Mouse (Mus musculus): ENCODE measurements around the gene Sprr2b. TPM values are rescaled to one million over a fixed set of nuclear protein-coding genes. Genes with fewer than 3 reads are reported as not detected.
"Not testable (repeated sequence)": the region's sequence is repeated elsewhere in the genome, so short reads cannot be mapped to it uniquely, and the experiment has no call there.

The Sprr2b gene
- not detected in 2 replicates for polyA plus RNA-seq (2015; fragmentation: Nextera tagmentation; extraction: Ambion mirVana)

- WGBS = 80% methylated on average over 2 of the region's 2 CpGs
- no peaks in the 10 kb centered on the region for H3K36me3 ChIP-seq
- H3K27ac ChIP-seq = no peak within 1 kb of the TSS
- no peak within 1 kb of the TSS for H3K4me3 ChIP-seq
- no peak for ATAC-seq (ENCODE audit: insufficient number of reproducible peaks, insufficient read depth, low FRiP score, low TSS enrichment, low read depth)
- no peak within 1 kb of the TSS for H3K9ac ChIP-seq
- H3K9me3 ChIP-seq = no peaks in the 10 kb centered on the region
- no peak within 1 kb of the TSS for H3K4me2 ChIP-seq
- no peaks in the 10 kb centered on the region for H3K27me3 ChIP-seq
- no peaks in the 10 kb centered on the region for H3K4me1 ChIP-seq
These were observed at the start of gene Sprr2b for GRCm38 (mm10) chr3:92316320-92316719. Gene Sprr2b, plus strand, starts transcription at chr3:92316620.

GRCm38 (mm10) chr3:92271414-92271985 is 44.9 kb upstream of the Sprr2b start:
- H3K4me2 ChIP-seq, H3K27me3 ChIP-seq, H3K36me3 ChIP-seq, H3K9ac ChIP-seq, H3K4me3 ChIP-seq, H3K9me3 ChIP-seq, H3K4me1 ChIP-seq, H3K27ac ChIP-seq: not testable (repeated sequence)
- no CpG with 5 or more reads among the region's 4 CpGs for WGBS
- peak; percentile 34; the same call in 1 of the 2 replicates for ATAC-seq (ENCODE audit: insufficient number of reproducible peaks, insufficient read depth, low FRiP score, low TSS enrichment, low read depth)

DNA sequence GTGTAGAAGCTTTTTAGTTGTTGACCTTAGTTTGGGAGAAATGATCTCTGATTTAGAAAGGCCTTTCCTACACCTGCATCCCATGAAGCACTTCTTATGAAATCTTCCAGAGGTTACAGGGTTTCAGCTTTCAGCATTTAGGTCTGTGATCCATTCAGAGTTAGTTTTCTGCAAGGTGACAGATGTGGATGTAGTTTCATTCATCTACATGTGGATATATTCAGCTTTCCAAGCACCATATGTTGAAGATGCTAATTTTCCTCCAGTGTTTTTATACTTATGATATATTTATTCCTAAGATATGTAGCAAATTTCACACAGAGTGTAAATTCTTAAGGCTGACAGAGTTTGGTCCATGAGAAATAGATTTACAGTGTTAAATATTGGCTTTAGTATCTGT is 42.9 kb upstream of the Sprr2b start:
- ATAC-seq (ENCODE audit: insufficient number of reproducible peaks, insufficient read depth, low FRiP score, low TSS enrichment, low read depth); H3K9me3 ChIP-seq: not testable (repeated sequence)

DNA sequence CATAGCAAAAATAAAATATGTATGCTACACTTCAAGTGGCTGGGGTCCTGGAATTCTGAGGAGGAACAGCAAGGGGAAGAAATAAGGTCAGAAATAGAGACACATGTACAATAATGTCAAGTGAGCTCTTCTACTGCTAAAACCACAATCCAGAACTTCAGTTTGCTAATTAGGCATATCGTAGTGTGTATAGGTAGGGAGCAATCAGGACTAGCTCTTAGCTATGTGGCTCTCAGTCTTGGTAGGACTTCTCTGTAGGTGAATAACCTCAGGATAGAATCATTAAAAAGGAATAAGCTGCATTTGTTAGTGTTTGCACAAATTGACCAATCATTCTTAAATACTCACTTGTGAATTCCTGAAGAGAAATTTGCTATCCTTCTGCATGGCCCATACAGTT is 42.4 kb upstream of the Sprr2b start:
- H3K4me1 ChIP-seq; H3K27me3 ChIP-seq; H3K4me3 ChIP-seq; H3K4me2 ChIP-seq; ATAC-seq (ENCODE audit: insufficient number of reproducible peaks, insufficient read depth, low FRiP score, low TSS enrichment, low read depth); H3K9me3 ChIP-seq; H3K27ac ChIP-seq; H3K36me3 ChIP-seq; H3K9ac ChIP-seq: not testable (repeated sequence)
- no CpG with 5 or more reads among the region's 1 CpGs for WGBS

More for the DNA sequence above, 42.9 kb upstream of the Sprr2b start:
- not testable (repeated sequence) for H3K4me2 ChIP-seq, H3K27me3 ChIP-seq, H3K4me1 ChIP-seq, H3K36me3 ChIP-seq, H3K27ac ChIP-seq, H3K9ac ChIP-seq, H3K4me3 ChIP-seq

GRCm38 (mm10) chr3:92279663-92280062 is 36.8 kb upstream of the Sprr2b start:
- ATAC-seq (ENCODE audit: insufficient number of reproducible peaks, insufficient read depth, low FRiP score, low TSS enrichment, low read depth); H3K9me3 ChIP-seq; H3K4me2 ChIP-seq; H3K27me3 ChIP-seq; H3K4me3 ChIP-seq; H3K9ac ChIP-seq; H3K4me1 ChIP-seq; H3K36me3 ChIP-seq; H3K27ac ChIP-seq: not testable (repeated sequence)

DNA sequence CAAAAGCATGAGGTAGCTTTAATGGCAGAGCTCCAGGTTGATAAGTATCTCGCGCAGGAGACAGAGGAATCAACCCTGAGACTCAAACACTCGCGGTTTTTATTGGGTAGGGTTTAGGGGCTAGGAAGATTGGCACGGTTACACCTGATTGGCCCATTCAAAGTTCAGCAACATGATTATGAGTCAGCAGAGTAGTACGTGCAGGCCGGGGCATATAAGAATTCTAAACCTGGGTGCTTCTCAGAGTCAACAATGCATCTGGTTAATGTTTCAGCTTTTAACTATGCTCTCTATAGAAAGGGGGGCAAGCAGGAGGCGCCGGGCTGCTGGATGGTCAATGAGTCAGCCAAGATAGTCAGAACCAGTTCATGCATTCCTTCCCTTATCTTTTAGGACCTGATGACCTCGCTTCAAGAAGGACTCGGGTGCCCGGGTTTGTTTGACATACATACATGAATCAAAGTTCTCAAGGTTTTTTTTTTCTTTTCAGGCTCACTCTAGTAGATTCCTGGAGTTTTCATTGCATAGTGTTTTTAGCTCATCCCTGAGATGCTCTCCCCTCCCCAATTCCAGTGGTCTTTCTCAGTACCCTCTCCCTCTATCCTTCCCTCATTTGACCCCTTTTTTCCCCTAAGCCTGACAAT is 35.3 kb upstream of the Sprr2b start:
- 87% methylated on average over 5 of the region's 12 CpGs for WGBS
- not testable (repeated sequence) for ATAC-seq (ENCODE audit: insufficient number of reproducible peaks, insufficient read depth, low FRiP score, low TSS enrichment, low read depth); H3K36me3 ChIP-seq; H3K9ac ChIP-seq; H3K4me2 ChIP-seq; H3K9me3 ChIP-seq; H3K4me3 ChIP-seq; H3K27me3 ChIP-seq; H3K27ac ChIP-seq; H3K4me1 ChIP-seq

- not testable (repeated sequence) for H3K9ac ChIP-seq; H3K4me3 ChIP-seq; H3K27me3 ChIP-seq; H3K27ac ChIP-seq; H3K36me3 ChIP-seq; ATAC-seq (ENCODE audit: insufficient number of reproducible peaks, insufficient read depth, low FRiP score, low TSS enrichment, low read depth); H3K4me2 ChIP-seq; H3K4me1 ChIP-seq; H3K9me3 ChIP-seq
- WGBS = 86% methylated on average over 1 of the region's 1 CpGs
These were observed 31.3 kb upstream of the Sprr2b start, which contains the start of gene Sprr2a3 for GRCm38 (mm10) chr3:92285101-92285500. Gene Sprr2a3, plus strand, starts transcription at chr3:92285417.

DNA sequence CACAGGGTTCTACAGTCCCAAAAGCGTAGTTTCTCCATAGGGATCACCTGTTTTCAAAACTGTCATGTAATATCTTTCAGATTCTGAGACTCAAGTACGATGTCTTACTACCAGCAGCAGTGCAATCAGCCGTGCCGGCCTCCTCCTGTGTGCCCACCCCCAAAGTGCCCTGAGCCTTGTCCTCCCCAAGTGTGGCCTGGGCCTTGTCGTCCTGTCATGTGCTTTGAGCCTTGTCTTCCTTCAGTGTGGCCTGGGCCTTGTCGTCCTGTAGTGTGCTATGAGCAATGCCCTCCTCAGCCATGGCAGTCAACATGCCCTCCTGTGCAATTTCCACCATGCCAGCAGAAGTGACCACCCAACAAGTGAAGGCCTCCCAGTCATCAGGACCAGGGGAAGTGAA is 27.9 kb upstream of the Sprr2b start:
- not testable (repeated sequence) for H3K36me3 ChIP-seq; H3K9ac ChIP-seq; H3K4me1 ChIP-seq; H3K9me3 ChIP-seq; ATAC-seq (ENCODE audit: insufficient number of reproducible peaks, insufficient read depth, low FRiP score, low TSS enrichment, low read depth); H3K4me2 ChIP-seq; H3K27ac ChIP-seq; H3K27me3 ChIP-seq; H3K4me3 ChIP-seq
- 79% methylated on average over 6 of the region's 6 CpGs for WGBS

- WGBS = 79% methylated on average over 1 of the region's 1 CpGs
- ATAC-seq (ENCODE audit: insufficient number of reproducible peaks, insufficient read depth, low FRiP score, low TSS enrichment, low read depth) = no peak
- Histone ChIP-seq H3K9me3 (no peaks in the 10 kb centered on the region), H3K4me1 (no peaks in the 10 kb centered on the region), H3K36me3 (no peaks in the 10 kb centered on the region), H3K9ac (no peak overlapping the region), H3K4me2 (no peak overlapping the region), H3K4me3 (no peak overlapping the region), H3K27me3 (no peaks in the 10 kb centered on the region), H3K27ac (no peak overlapping the region)
These were observed 9.0 kb upstream of the Sprr2b start for GRCm38 (mm10) chr3:92307406-92307805.

DNA sequence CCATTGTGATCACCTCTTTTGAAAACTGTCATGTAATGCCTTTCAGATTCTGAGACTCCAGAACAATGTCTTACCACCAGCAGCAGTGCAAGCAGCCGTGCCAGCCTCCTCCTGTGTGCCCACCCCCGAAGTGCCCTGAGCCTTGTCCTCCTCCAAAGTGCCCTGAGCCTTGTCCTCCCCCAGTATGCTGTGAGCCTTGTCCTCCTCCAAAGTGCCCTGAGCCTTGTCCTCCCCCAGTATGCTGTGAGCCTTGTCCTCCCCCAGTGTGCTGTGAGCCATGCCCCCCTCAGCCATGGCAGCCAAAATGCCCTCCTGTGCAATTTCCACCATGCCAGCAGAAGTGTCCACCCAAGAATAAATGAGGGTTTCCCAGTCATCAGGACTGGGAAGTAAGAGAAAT is 964 bp downstream of the Sprr2b start:
- no peak for ATAC-seq (ENCODE audit: insufficient number of reproducible peaks, insufficient read depth, low FRiP score, low TSS enrichment, low read depth)
- no peaks in the 10 kb centered on the region for H3K9me3 ChIP-seq
- H3K4me2 ChIP-seq = no peak overlapping the region
- no peaks in the 10 kb centered on the region for H3K36me3 ChIP-seq
- no peak overlapping the region for H3K27ac ChIP-seq
- no peaks in the 10 kb centered on the region for H3K27me3 ChIP-seq
- 69% methylated on average over 2 of the region's 2 CpGs for WGBS
- H3K4me1 ChIP-seq = no peaks in the 10 kb centered on the region
- no peak overlapping the region for H3K4me3 ChIP-seq
- no peak overlapping the region for H3K9ac ChIP-seq

DNA sequence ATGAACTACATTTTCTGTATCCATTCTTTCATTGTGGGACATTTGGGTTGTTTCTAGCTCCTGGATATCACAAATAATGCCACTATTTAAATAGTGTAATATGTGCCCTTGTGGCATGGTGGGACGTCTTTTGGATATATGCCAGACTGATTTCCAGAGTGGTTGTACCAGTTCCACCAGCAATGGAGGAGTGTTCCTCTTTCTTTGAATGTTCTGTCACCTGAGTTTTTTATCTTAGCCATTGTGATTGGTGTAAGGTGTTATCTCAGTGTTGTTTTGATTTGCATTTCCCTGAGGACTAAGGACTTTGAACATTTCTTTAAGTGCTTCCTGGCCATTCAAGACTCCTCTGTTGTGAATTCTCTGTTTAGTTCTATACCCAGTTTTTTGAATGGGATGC is 19.9 kb downstream of the Sprr2b start:
- Histone ChIP-seq H3K27me3 (no peaks in the 10 kb centered on the region), H3K4me2 (no peak overlapping the region), H3K4me1 (no peaks in the 10 kb centered on the region), H3K36me3 (no peaks in the 10 kb centered on the region), H3K9me3 (no peaks in the 10 kb centered on the region), H3K27ac (no peak overlapping the region), H3K4me3 (no peak overlapping the region), H3K9ac (no peak overlapping the region)
- ATAC-seq (ENCODE audit: insufficient number of reproducible peaks, insufficient read depth, low FRiP score, low TSS enrichment, low read depth) = no peak
- WGBS = 74% methylated on average over 1 of the region's 1 CpGs

- H3K27me3 ChIP-seq = no peaks in the 10 kb centered on the region
- no peak within 1 kb of the TSS for H3K4me2 ChIP-seq
- WGBS = 92% methylated on average over 5 of the region's 5 CpGs
- H3K9ac ChIP-seq = no peak within 1 kb of the TSS
- H3K4me3 ChIP-seq = no peak within 1 kb of the TSS
- H3K27ac ChIP-seq = no peak within 1 kb of the TSS
- H3K4me1 ChIP-seq = no peaks in the 10 kb centered on the region
- H3K36me3 ChIP-seq = no peaks in the 10 kb centered on the region
- ATAC-seq (ENCODE audit: insufficient number of reproducible peaks, insufficient read depth, low FRiP score, low TSS enrichment, low read depth) = no peak
- no peaks in the 10 kb centered on the region for H3K9me3 ChIP-seq
These were observed 22.4 kb downstream of the Sprr2b start, which contains the start of gene Sprr2d for GRCm38 (mm10) chr3:92338840-92339239. Gene Sprr2d, plus strand, starts transcription at chr3:92339140.
